Mouse (Mus musculus): ENCODE measurements around the gene Itgam. TPM values are rescaled to one million over a fixed set of nuclear protein-coding genes. Genes with fewer than 3 reads are reported as not detected.
"Not testable (repeated sequence)": the region's sequence is repeated elsewhere in the genome, so short reads cannot be mapped to it uniquely, and the experiment has no call there.

Itgam gene
- total RNA-seq, 1 experiment, result 1.0 TPM

DNA sequence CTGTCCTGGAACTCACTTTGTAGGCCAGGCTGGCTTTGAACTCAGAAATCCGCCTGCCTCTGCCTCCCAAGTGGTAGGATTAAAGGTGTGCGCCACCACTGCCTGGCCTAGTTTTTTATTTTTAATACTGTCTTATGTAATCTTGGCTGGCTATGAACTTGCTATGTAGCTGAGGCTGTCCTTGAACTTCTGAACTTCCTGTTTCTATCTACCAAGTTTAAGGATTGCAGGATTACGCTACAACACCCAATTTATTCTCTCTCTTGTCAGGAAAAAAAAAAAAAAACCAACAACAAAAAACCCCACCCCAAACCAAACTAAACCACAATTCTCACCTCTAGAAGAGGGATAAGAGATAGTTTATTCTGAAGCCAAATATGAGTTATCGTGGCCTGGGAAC, 28.8 kb upstream of the Itgam start:
- H3K4me3 ChIP-seq (ENCODE audit: insufficient read depth in 1 of 2, low read depth in 1 of 2, low read length in 2 of 2, poor library complexity in 1 of 2, severe bottlenecking in 1 of 2), result no peak overlapping the region

DNA sequence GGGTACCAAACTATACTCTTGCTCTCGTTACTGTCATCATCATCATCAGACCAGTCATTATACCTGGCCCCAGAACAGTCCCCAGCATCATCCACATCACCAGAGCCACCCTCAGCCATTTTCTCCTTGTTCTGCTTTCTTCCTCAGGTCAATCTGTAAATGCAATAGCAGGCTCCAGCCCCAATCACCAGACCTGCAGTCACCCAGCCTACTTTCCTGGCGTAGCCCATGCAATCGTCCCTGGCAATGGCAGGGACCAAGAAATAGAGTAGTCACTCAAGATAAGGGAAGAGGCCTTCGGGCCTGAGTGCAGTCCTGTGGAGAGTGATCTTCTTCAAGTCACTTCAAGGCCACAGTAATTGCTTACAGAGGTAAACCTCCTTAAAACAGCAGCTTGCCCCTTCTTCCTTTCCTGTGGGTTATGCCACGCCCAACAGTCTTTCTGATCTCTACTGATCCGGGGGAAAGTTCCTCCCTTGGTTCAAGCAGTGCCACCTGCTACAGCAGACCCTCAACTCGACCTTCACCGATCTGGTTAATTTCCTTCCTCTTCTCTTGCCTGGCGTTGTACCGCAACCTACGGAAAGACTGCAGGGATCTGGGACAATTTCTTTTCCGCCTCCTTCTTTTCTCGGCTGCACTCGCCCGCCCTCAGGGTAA, 20.1 kb upstream of the Itgam start:
- H3K9ac ChIP-seq (ENCODE audit: insufficient read depth, low read depth, low read length, poor library complexity, severe bottlenecking); H3K4me1 ChIP-seq (ENCODE audit: control insufficient read depth in 2 of 2, insufficient read depth in 2 of 2, low read length in 2 of 2, poor library complexity in 1 of 2); DNase-seq (ENCODE audit: low read depth, low spot score); H3K9me3 ChIP-seq (ENCODE audit: control insufficient read depth, insufficient read depth, low read depth, low read length); H3K4me3 ChIP-seq (ENCODE audit: insufficient read depth in 1 of 2, low read depth in 1 of 2, low read length in 2 of 2, poor library complexity in 1 of 2, severe bottlenecking in 1 of 2); H3K36me3 ChIP-seq (ENCODE audit: control insufficient read depth, insufficient read depth, low read length, poor library complexity, severe bottlenecking); in situ Hi-C loops (cut with MboI; ENCODE audit: low sequenced_read_pairs in 2 of 2, unreplicated experiment in 2 of 2); H3K27ac ChIP-seq (ENCODE audit: insufficient read depth, low read depth, low read length, poor library complexity, severe bottlenecking): not testable (repeated sequence)

More for the DNA sequence above, 28.8 kb upstream of the Itgam start:
- Histone ChIP-seq H3K9ac (ENCODE audit: insufficient read depth, low read depth, low read length, poor library complexity, severe bottlenecking) (no peak overlapping the region), H3K4me1 (ENCODE audit: control insufficient read depth in 2 of 2, insufficient read depth in 2 of 2, low read length in 2 of 2, poor library complexity in 1 of 2) (no peaks in the 10 kb centered on the region), H3K36me3 (ENCODE audit: control insufficient read depth, insufficient read depth, low read length, poor library complexity, severe bottlenecking) (no peaks in the 10 kb centered on the region), H3K9me3 (ENCODE audit: control insufficient read depth, insufficient read depth, low read depth, low read length) (no peaks in the 10 kb centered on the region), H3K27ac (ENCODE audit: insufficient read depth, low read depth, low read length, poor library complexity, severe bottlenecking) (no peak overlapping the region)
- in situ Hi-C loops (cut with MboI; ENCODE audit: low sequenced_read_pairs in 2 of 2, unreplicated experiment in 2 of 2), result no loop called here
- DNase-seq (ENCODE audit: low read depth, low spot score), result no peak
- TF ChIP-seq MAFK (IDR thresholded peaks at IDR 0.05; ENCODE audit: insufficient read depth, low read depth, low read length), result no peak
- TF ChIP-seq HCFC1 (IDR thresholded peaks at IDR 0.05; ENCODE audit: borderline replicate concordance, insufficient read depth, low read length), result no peak
- no peak for TF ChIP-seq CHD2 (IDR thresholded peaks at IDR 0.05; ENCODE audit: low read depth, low read length)
- no peak for TF ChIP-seq ZNF384 (IDR thresholded peaks at IDR 0.05; ENCODE audit: low read depth, low read length)
- TF ChIP-seq ZC3H11A (IDR thresholded peaks at IDR 0.05; ENCODE audit: borderline replicate concordance, low read depth, low read length), result no peak

DNA sequence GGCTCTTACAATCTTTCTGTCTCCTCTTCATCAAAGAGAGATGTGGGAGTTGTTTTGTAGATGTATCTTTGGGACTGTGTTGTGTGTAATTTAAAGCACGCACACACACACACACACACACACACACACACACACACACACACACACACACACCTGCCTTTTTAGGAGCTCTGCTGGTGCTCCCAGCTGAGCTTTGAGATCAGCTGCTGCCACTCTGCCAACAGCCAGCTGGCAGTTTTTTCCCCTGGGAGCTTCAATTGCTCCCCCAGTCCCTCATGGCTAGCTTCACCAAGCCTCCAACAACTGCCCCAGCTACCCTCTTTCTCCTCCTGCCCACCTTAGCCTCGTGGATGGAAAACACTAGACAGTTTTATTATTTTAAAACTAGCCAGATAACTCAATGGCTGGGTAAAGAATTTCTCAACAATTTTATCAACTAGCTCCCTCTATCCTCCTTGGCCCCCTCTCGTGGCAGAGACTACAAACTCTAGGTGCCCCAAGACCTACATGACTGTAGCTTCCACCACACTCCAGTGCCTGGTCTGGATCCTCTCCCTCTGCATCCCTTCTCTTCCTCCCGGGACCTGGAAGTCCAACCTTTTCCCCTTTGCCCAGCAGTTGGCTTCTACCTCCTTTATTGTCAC, 18.2 kb upstream of the Itgam start:
- Histone ChIP-seq H3K9me3 (ENCODE audit: control insufficient read depth, insufficient read depth, low read depth, low read length) (no peaks in the 10 kb centered on the region), H3K4me3 (ENCODE audit: insufficient read depth in 1 of 2, low read depth in 1 of 2, low read length in 2 of 2, poor library complexity in 1 of 2, severe bottlenecking in 1 of 2) (no peak overlapping the region), H3K9ac (ENCODE audit: insufficient read depth, low read depth, low read length, poor library complexity, severe bottlenecking) (no peak overlapping the region), H3K27ac (ENCODE audit: insufficient read depth, low read depth, low read length, poor library complexity, severe bottlenecking) (no peak overlapping the region), H3K4me1 (ENCODE audit: control insufficient read depth in 2 of 2, insufficient read depth in 2 of 2, low read length in 2 of 2, poor library complexity in 1 of 2) (no peaks in the 10 kb centered on the region), H3K36me3 (ENCODE audit: control insufficient read depth, insufficient read depth, low read length, poor library complexity, severe bottlenecking) (no peaks in the 10 kb centered on the region)
- TF ChIP-seq MAFK (IDR thresholded peaks at IDR 0.05; ENCODE audit: insufficient read depth, low read depth, low read length) (no peak), ZNF384 (IDR thresholded peaks at IDR 0.05; ENCODE audit: low read depth, low read length) (no peak), CHD2 (IDR thresholded peaks at IDR 0.05; ENCODE audit: low read depth, low read length) (no peak), HCFC1 (IDR thresholded peaks at IDR 0.05; ENCODE audit: borderline replicate concordance, insufficient read depth, low read length) (no peak), ZC3H11A (IDR thresholded peaks at IDR 0.05; ENCODE audit: borderline replicate concordance, low read depth, low read length) (no peak)
- in situ Hi-C loops (cut with MboI; ENCODE audit: low sequenced_read_pairs in 2 of 2, unreplicated experiment in 2 of 2), result no loop called here
- no peak for DNase-seq (ENCODE audit: low read depth, low spot score)

DNA sequence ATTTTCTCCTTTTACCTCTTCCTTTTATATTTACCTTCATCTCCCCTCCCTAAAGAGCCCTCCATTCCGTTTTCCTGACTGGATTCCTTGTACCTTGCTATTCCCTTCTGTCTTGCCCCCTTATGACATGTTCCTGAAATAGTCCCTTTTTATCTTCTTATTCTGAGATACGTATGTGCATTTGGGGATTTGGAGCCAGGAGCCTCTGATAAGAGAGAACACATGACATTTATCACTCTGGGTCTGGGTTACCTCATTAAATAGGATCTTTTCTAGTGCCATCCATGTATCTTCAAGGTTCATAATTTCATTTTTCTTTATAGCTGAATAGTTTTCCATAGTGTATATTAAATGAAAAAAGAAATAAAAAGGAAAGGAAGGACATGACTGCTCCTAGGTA, 16.8 kb upstream of the Itgam start:
- Histone ChIP-seq H3K4me3 (ENCODE audit: insufficient read depth in 1 of 2, low read depth in 1 of 2, low read length in 2 of 2, poor library complexity in 1 of 2, severe bottlenecking in 1 of 2) (no peak overlapping the region), H3K36me3 (ENCODE audit: control insufficient read depth, insufficient read depth, low read length, poor library complexity, severe bottlenecking) (no peaks in the 10 kb centered on the region), H3K4me1 (ENCODE audit: control insufficient read depth in 2 of 2, insufficient read depth in 2 of 2, low read length in 2 of 2, poor library complexity in 1 of 2) (no peaks in the 10 kb centered on the region), H3K9me3 (ENCODE audit: control insufficient read depth, insufficient read depth, low read depth, low read length) (no peaks in the 10 kb centered on the region), H3K27ac (ENCODE audit: insufficient read depth, low read depth, low read length, poor library complexity, severe bottlenecking) (no peak overlapping the region), H3K9ac (ENCODE audit: insufficient read depth, low read depth, low read length, poor library complexity, severe bottlenecking) (no peak overlapping the region)
- in situ Hi-C loops (cut with MboI; ENCODE audit: low sequenced_read_pairs in 2 of 2, unreplicated experiment in 2 of 2), result no loop called here
- no peak for DNase-seq (ENCODE audit: low read depth, low spot score)
- TF ChIP-seq HCFC1 (IDR thresholded peaks at IDR 0.05; ENCODE audit: borderline replicate concordance, insufficient read depth, low read length) (no peak), ZC3H11A (IDR thresholded peaks at IDR 0.05; ENCODE audit: borderline replicate concordance, low read depth, low read length) (no peak), ZNF384 (IDR thresholded peaks at IDR 0.05; ENCODE audit: low read depth, low read length) (no peak), CHD2 (IDR thresholded peaks at IDR 0.05; ENCODE audit: low read depth, low read length) (no peak), MAFK (IDR thresholded peaks at IDR 0.05; ENCODE audit: insufficient read depth, low read depth, low read length) (no peak)

DNA sequence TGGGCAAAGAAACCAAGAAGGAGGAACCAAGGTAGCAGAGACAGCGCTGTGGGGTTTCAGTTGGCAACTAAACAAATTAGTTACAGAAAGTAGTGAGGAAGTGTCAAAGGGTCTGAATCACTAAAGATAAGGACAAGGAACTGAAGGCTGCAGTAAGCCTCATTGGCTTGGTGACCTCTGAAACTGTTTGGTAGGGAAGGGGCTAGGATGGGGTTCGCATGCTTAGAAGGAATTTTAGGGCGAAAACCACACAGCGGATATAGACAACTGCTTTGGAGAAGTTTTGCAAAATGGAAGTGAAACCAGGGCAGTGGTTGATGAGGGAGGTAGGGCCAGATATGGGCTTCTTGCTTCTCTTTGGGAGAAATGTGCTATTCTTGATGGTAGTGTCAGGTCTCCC, 13.6 kb upstream of the Itgam start:
- no peaks in the 10 kb centered on the region for H3K4me1 ChIP-seq (ENCODE audit: control insufficient read depth in 2 of 2, insufficient read depth in 2 of 2, low read length in 2 of 2, poor library complexity in 1 of 2)

More for the DNA sequence above, 13.6 kb upstream of the Itgam start:
- H3K27ac ChIP-seq (ENCODE audit: insufficient read depth, low read depth, low read length, poor library complexity, severe bottlenecking), result no peak overlapping the region
- in situ Hi-C loops (cut with MboI; ENCODE audit: low sequenced_read_pairs in 2 of 2, unreplicated experiment in 2 of 2), result no loop called here
- no peak for TF ChIP-seq ZC3H11A (IDR thresholded peaks at IDR 0.05; ENCODE audit: borderline replicate concordance, low read depth, low read length)
- no peak for TF ChIP-seq CHD2 (IDR thresholded peaks at IDR 0.05; ENCODE audit: low read depth, low read length)
- TF ChIP-seq ZNF384 (IDR thresholded peaks at IDR 0.05; ENCODE audit: low read depth, low read length), result no peak
- no peaks in the 10 kb centered on the region for H3K36me3 ChIP-seq (ENCODE audit: control insufficient read depth, insufficient read depth, low read length, poor library complexity, severe bottlenecking)
- no peak overlapping the region for H3K9ac ChIP-seq (ENCODE audit: insufficient read depth, low read depth, low read length, poor library complexity, severe bottlenecking)
- H3K4me3 ChIP-seq (ENCODE audit: insufficient read depth in 1 of 2, low read depth in 1 of 2, low read length in 2 of 2, poor library complexity in 1 of 2, severe bottlenecking in 1 of 2), result no peak overlapping the region
- DNase-seq (ENCODE audit: low read depth, low spot score), result no peak
- no peaks in the 10 kb centered on the region for H3K9me3 ChIP-seq (ENCODE audit: control insufficient read depth, insufficient read depth, low read depth, low read length)
